Comparison of ENCODE assay signal across 17 mouse cellular contexts in the genomic region with DNA sequence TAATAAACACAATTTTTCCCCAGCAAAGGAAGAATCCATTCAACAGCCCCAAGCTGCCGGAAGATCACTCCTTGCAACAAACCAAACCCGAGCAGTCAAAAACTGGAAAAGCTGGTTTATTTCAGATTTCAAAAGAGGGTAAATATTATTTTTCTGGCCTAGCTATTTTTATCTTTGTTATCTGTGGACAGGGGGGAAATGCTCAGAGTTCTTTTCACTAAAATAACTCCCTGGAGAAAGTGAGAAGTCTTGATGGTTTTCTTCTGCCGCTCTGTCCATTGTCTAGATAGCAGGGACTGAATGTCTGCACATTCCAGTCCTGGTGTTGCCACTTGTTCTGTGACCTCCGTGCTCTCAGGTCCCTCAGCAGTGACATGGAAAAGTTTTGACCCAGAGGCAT. TPM values are rescaled to one million over a fixed set of nuclear protein-coding genes. Genes with fewer than 3 reads are reported as not detected.
DNase-seq lines count a peak whose midpoint lies in the region; ATAC-seq and TF ChIP-seq lines count a peak whose summit lies in the region.
"Had no signal": no experiment of that assay in that cellular context is flagged by ENCODE, and none has a peak within 500 bp of the region (broad histone marks: within the 10 kb centered on the region; RNA-seq: fewer than 3 reads in every experiment).

No protein-coding gene starts in this region.

- H3K9me3 ChIP-seq in embryonic facial prominence, embryonic 14.5 days (ENCODE audit: control insufficient read depth, low read length): no peaks in the 10 kb centered on the region
- no peaks in the 10 kb centered on the region for H3K9me3 ChIP-seq in embryonic facial prominence, embryonic 10.5 days
- H3K9me3 ChIP-seq in lung, postnatal 0 days (ENCODE audit: low read length): no peaks in the 10 kb centered on the region
- H3K9me3 ChIP-seq in hindbrain, embryonic 16.5 days (ENCODE audit: control insufficient read depth, low read length): no peaks in the 10 kb centered on the region
- H3K9me3 ChIP-seq: limb, embryonic 12.5 days; liver, embryonic 15.5 days; midbrain, embryonic 12.5 days had no signal

- TF ChIP-seq EP300 in lung, postnatal 0 days (IDR thresholded peaks at IDR 0.05): peak; percentile 57

- no peaks in the 10 kb centered on the region for H3K36me3 ChIP-seq in embryonic facial prominence, embryonic 14.5 days (ENCODE audit: control insufficient read depth, insufficient read depth, low read length)
- H3K36me3 ChIP-seq in embryonic facial prominence, embryonic 10.5 days (replicated peaks): no peaks in the 10 kb centered on the region
- no peaks in the 10 kb centered on the region for H3K36me3 ChIP-seq in lung, postnatal 0 days (ENCODE audit: insufficient read depth, low read length)
- H3K36me3 ChIP-seq in hindbrain, embryonic 16.5 days (ENCODE audit: control insufficient read depth, insufficient read depth, low read length): no peaks in the 10 kb centered on the region
- H3K36me3 ChIP-seq: limb, embryonic 12.5 days; liver, embryonic 15.5 days; midbrain, embryonic 12.5 days had no signal

- WGBS in embryonic facial prominence, embryonic 14.5 days: 60% methylated on average over 4 of the region's 4 CpGs
- WGBS in embryonic facial prominence, embryonic 10.5 days: 60% methylated on average over 4 of the region's 4 CpGs
- WGBS in lung, postnatal 0 days: 17% methylated on average over 4 of the region's 4 CpGs
- 64% methylated on average over 4 of the region's 4 CpGs for WGBS in hindbrain, embryonic 16.5 days

- no peaks in the 10 kb centered on the region for H3K27me3 ChIP-seq in embryonic facial prominence, embryonic 14.5 days (replicated peaks; ENCODE audit: control insufficient read depth, insufficient read depth, low read length)
- no peaks in the 10 kb centered on the region for H3K27me3 ChIP-seq in embryonic facial prominence, embryonic 10.5 days (replicated peaks; ENCODE audit: low read depth, poor library complexity, severe bottlenecking)
- H3K27me3 ChIP-seq in lung, postnatal 0 days (replicated peaks; ENCODE audit: insufficient read depth, low read length): no peaks in the 10 kb centered on the region
- no peaks in the 10 kb centered on the region for H3K27me3 ChIP-seq in hindbrain, embryonic 16.5 days (replicated peaks; ENCODE audit: control insufficient read depth, insufficient read depth, low read length)
- H3K27me3 ChIP-seq: CH12.LX; limb, embryonic 12.5 days; liver, embryonic 15.5 days; midbrain, embryonic 12.5 days had no signal

- H3K9ac ChIP-seq in embryonic facial prominence, embryonic 14.5 days (ENCODE audit: low read depth, low read length): no peak overlapping the region
- no peak overlapping the region for H3K9ac ChIP-seq in lung, postnatal 0 days (replicated peaks; ENCODE audit: low read depth)
- H3K9ac ChIP-seq in hindbrain, embryonic 16.5 days (ENCODE audit: low read depth, low read length): no peak overlapping the region
- H3K9ac ChIP-seq: forebrain, postnatal 0 days; limb, embryonic 12.5 days; liver, embryonic 15.5 days; midbrain, embryonic 12.5 days had no signal

- no peak for ATAC-seq in embryonic facial prominence, embryonic 14.5 days (ENCODE audit: low read depth)
- ATAC-seq in lung, postnatal 0 days: peak; percentile 56
- no peak for ATAC-seq in hindbrain, embryonic 16.5 days
- ATAC-seq: forebrain, postnatal 0 days had no signal

- peak; percentile 48 for DNase-seq in embryonic facial prominence, embryonic 14.5 days (ENCODE audit: low spot score)
- DNase-seq in embryonic facial prominence, embryonic 10.5 days (ENCODE audit: low spot score): no peak
- DNase-seq in urinary bladder, postnatal 14 days (ENCODE audit: low spot score): peak; percentile 14
- DNase-seq in urinary bladder, postnatal 4 days (ENCODE audit: low spot score in 2 of 2): no peak
- peak; percentile 67 for DNase-seq in lung, postnatal 0 days (ENCODE audit: low spot score)
- DNase-seq in retina, postnatal 1 day: no peak
- no peak for DNase-seq in cerebellum, postnatal 25 days
- DNase-seq: cerebellum, adult 11-12 months; forebrain, postnatal 0 days; gastrocnemius, postnatal 14 days; right cerebral cortex, postnatal 4 days; thymus, postnatal 36 days had no signal

- H3K27ac ChIP-seq in embryonic facial prominence, embryonic 14.5 days (replicated peaks; ENCODE audit: low read depth, low read length): no peak overlapping the region
- H3K27ac ChIP-seq in embryonic facial prominence, embryonic 10.5 days (replicated peaks): no peak overlapping the region
- H3K27ac ChIP-seq in lung, postnatal 0 days (ENCODE audit: low read length): peak overlapping the region; percentile 68
- H3K27ac ChIP-seq in hindbrain, embryonic 16.5 days (ENCODE audit: low read depth, low read length): no peak overlapping the region
- H3K27ac ChIP-seq: limb, embryonic 12.5 days; liver, embryonic 15.5 days; midbrain, embryonic 12.5 days had no signal

- H3K4me2 ChIP-seq in embryonic facial prominence, embryonic 14.5 days (ENCODE audit: low read depth, low read length): no peak overlapping the region
- no peak overlapping the region for H3K4me2 ChIP-seq in lung, postnatal 0 days (replicated peaks; ENCODE audit: low read depth, low read length)
- no peak overlapping the region for H3K4me2 ChIP-seq in hindbrain, embryonic 16.5 days (ENCODE audit: low read length)
- H3K4me2 ChIP-seq: limb, embryonic 12.5 days; liver, embryonic 15.5 days; midbrain, embryonic 12.5 days had no signal

- no peak for TF ChIP-seq CTCF in lung, postnatal 0 days (IDR thresholded peaks at IDR 0.05)

- H3K4me1 ChIP-seq in embryonic facial prominence, embryonic 14.5 days (ENCODE audit: control insufficient read depth, insufficient read depth, low read length): no peaks in the 10 kb centered on the region
- 0 out of 2 replicates have a peak, but pooled peaks cover 4% of the 10 kb centered on the region for H3K4me1 ChIP-seq in embryonic facial prominence, embryonic 10.5 days
- H3K4me1 ChIP-seq in lung, postnatal 0 days (ENCODE audit: insufficient read depth, low read depth, low read length): peaks cover 5% of the 10 kb centered on the region
- H3K4me1 ChIP-seq in hindbrain, embryonic 16.5 days (ENCODE audit: control insufficient read depth, insufficient read depth, low read depth, low read length): no peaks in the 10 kb centered on the region
- H3K4me1 ChIP-seq: limb, embryonic 12.5 days; liver, embryonic 15.5 days; midbrain, embryonic 12.5 days had no signal

- H3K4me3 ChIP-seq in embryonic facial prominence, embryonic 14.5 days (ENCODE audit: low read depth, low read length): no peak overlapping the region
- no peak overlapping the region for H3K4me3 ChIP-seq in embryonic facial prominence, embryonic 10.5 days
- no peak overlapping the region for H3K4me3 ChIP-seq in lung, postnatal 0 days (ENCODE audit: low read depth, low read length)
- no peak overlapping the region for H3K4me3 ChIP-seq in hindbrain, embryonic 16.5 days (ENCODE audit: low read length)
- H3K4me3 ChIP-seq: limb, embryonic 12.5 days; liver, embryonic 15.5 days; midbrain, embryonic 12.5 days had no signal

RNA-seq across cellular contexts. Expression of a gene that starts 53.6 kb away (rescaled TPM):
- 1.9 and 2.1 TPM in 2 replicates for polyA plus RNA-seq in embryonic facial prominence, embryonic 14.5 days (2014; fragmentation: Nextera tagmentation; extraction: Ambion mirVana)
- polyA plus RNA-seq in embryonic facial prominence, embryonic 10.5 days (2016; fragmentation: Nextera tagmentation; extraction: Ambion mirVana): 1.9 and 3.0 TPM in 2 replicates
- polyA plus RNA-seq in lung, postnatal 0 days (2015; fragmentation: Nextera tagmentation; extraction: Ambion mirVana): 1.2 and 1.4 TPM in 2 replicates
- 1.5 and 2.1 TPM in 2 replicates for polyA plus RNA-seq in hindbrain, embryonic 16.5 days (2015; fragmentation: Nextera tagmentation; extraction: Ambion mirVana)

Comparison
In these comparisons a context has a peak if more than half of its experiments do, and no peak if none do; other contexts are left out.
1. DNase-seq: peak in embryonic facial prominence, embryonic 14.5 days (single experiment), urinary bladder, postnatal 14 days (single experiment) and lung, postnatal 0 days (single experiment); none in embryonic facial prominence, embryonic 10.5 days (single experiment), urinary bladder, postnatal 4 days (0 of 2), retina, postnatal 1 day (single experiment) and cerebellum, postnatal 25 days (0 of 2).